10 mouse cellular contexts compared by ENCODE assay signal in the genomic region with DNA sequence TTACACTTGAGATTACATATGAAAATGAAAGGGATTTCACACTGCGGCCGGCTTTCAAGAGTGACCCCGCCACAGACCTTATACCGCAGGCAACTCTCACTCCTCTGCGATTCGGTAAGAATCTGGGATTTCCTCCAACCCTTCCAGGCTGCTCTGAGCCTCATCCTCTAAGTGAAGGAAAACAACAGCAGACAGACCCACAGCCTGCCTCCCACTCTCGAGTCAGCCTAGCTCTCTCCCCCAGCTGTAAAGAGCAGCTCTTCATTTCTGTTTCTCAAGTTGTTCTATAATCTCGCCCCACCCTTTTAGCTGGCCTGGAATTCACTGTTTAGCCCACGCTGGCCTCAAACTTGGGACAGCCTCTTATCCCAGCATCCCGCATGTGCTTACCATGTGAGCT. TPM values are rescaled to one million over a fixed set of nuclear protein-coding genes. Genes with fewer than 3 reads are reported as not detected.
A peak's percentile ranks its signal among the peaks of the same experiment; 100 is the strongest.
DNase-seq lines count a peak whose midpoint lies in the region; ATAC-seq lines count a peak whose summit lies in the region.
"Had no signal": no experiment of that assay in that cellular context is flagged by ENCODE, and none has a peak within 500 bp of the region (broad histone marks: within the 10 kb centered on the region; RNA-seq: fewer than 3 reads in every experiment).

No protein-coding gene starts in this region.

- no peaks in the 10 kb centered on the region for H3K9me3 ChIP-seq in heart, embryonic 14.5 days (ENCODE audit: control insufficient read depth, low read length)
- H3K9me3 ChIP-seq: embryonic facial prominence, embryonic 15.5 days; neural tube, embryonic 13.5 days had no signal

- no peak overlapping the region for H3K4me3 ChIP-seq in heart, embryonic 14.5 days (ENCODE audit: control insufficient read depth in 1 of 2, insufficient read depth in 1 of 2, low read depth in 1 of 2, low read length in 2 of 2)
- H3K4me3 ChIP-seq: embryonic facial prominence, embryonic 15.5 days; neural tube, embryonic 13.5 days had no signal

- peaks cover 38 to 65% of the 10 kb centered on the region in 2 experiments for H3K4me1 ChIP-seq in heart, embryonic 14.5 days (ENCODE audit: control insufficient read depth in 2 of 2, insufficient read depth in 2 of 2, low read length in 2 of 2)

- no peaks in the 10 kb centered on the region for H3K36me3 ChIP-seq in heart, embryonic 14.5 days (ENCODE audit: control insufficient read depth, insufficient read depth, low read length)
- H3K36me3 ChIP-seq: embryonic facial prominence, embryonic 15.5 days; neural tube, embryonic 13.5 days had no signal

- ATAC-seq in frontal cortex, adult (ENCODE audit: low TSS enrichment), result peak; percentile 92
- ATAC-seq in heart, embryonic 14.5 days (ENCODE audit: insufficient number of reproducible peaks, insufficient read depth, low FRiP score, low read depth), result no peak
- no peak for ATAC-seq in erythroblast, adult 5-6 weeks (replicated peaks; ENCODE audit: low FRiP score, poor library complexity, severe bottlenecking)

- peak overlapping the region; percentile 53 to 94 for H3K27ac ChIP-seq in heart, embryonic 14.5 days (replicated peaks in 1 of 2; ENCODE audit: control insufficient read depth in 1 of 2, insufficient read depth in 1 of 2, low read depth in 2 of 2, low read length in 2 of 2)
- H3K27ac ChIP-seq: embryonic facial prominence, embryonic 15.5 days; neural tube, embryonic 13.5 days had no signal

- DNase-seq in frontal cortex, postnatal 10 days (ENCODE audit: low spot score in 2 of 2), result no peak
- peak; percentile 74 for DNase-seq in layer of hippocampus, adult 9-11 months
- DNase-seq in layer of hippocampus, postnatal 14 days (ENCODE audit: low spot score in 2 of 2), result no peak
- peak; percentile 61 for DNase-seq in right cerebral cortex, postnatal 25 days
- DNase-seq in urinary bladder, postnatal 4 days (ENCODE audit: low spot score in 2 of 2), result no peak

- peak overlapping the region; percentile 44; the same call in 1 of the 2 replicates for H3K9ac ChIP-seq in heart, embryonic 14.5 days (ENCODE audit: low read length)
- H3K9ac ChIP-seq: embryonic facial prominence, embryonic 15.5 days; neural tube, embryonic 13.5 days had no signal

- 56% methylated on average over 10 of the region's 10 CpGs for WGBS in heart, embryonic 14.5 days

- peak overlapping the region; percentile 8; the same call in 1 of the 2 replicates for H3K4me2 ChIP-seq in heart, embryonic 14.5 days (ENCODE audit: low read length)
- H3K4me2 ChIP-seq: embryonic facial prominence, embryonic 15.5 days; neural tube, embryonic 13.5 days had no signal

- no peaks in the 10 kb centered on the region for H3K27me3 ChIP-seq in heart, embryonic 14.5 days (ENCODE audit: control insufficient read depth, insufficient read depth, low read length)
- H3K27me3 ChIP-seq: embryonic facial prominence, embryonic 15.5 days; neural tube, embryonic 13.5 days had no signal

RNA-seq across cellular contexts. Expression of a gene that starts 7.4 kb away (rescaled TPM):
- 10 to 100 TPM; 38.0 to 38.2 TPM for total RNA-seq in layer of hippocampus, postnatal 14 days (2021)
- 5.5 and 5.6 TPM in 2 replicates for polyA plus RNA-seq in heart, embryonic 14.5 days (2014; fragmentation: Nextera tagmentation; extraction: Ambion mirVana)
- 6.3 and 7.7 TPM in 2 replicates for total RNA-seq in erythroblast, adult 5-6 weeks (2015; ENCODE audit: low replicate concordance)
- 9.2 and 9.9 TPM in 2 replicates for total RNA-seq in erythroblast, adult 5-6 weeks (2017; ENCODE audit: low replicate concordance)

RNA-seq across cellular contexts. Expression of a gene that starts 8.2 kb away (rescaled TPM):
- 10 to 100 TPM; 72.2 to 75.5 TPM for total RNA-seq in layer of hippocampus, postnatal 14 days (2021)
- polyA plus RNA-seq in heart, embryonic 14.5 days (2014; fragmentation: Nextera tagmentation; extraction: Ambion mirVana), result 61.3 and 64.2 TPM in 2 replicates
- 13.8 and 26.3 TPM in 2 replicates for total RNA-seq in erythroblast, adult 5-6 weeks (2015; ENCODE audit: low replicate concordance)
- 32.4 and 37.1 TPM in 2 replicates for total RNA-seq in erythroblast, adult 5-6 weeks (2017; ENCODE audit: low replicate concordance)

Comparison
In these comparisons a context has a peak if more than half of its experiments do, and no peak if none do; other contexts are left out.
1. DNase-seq: peak in layer of hippocampus, adult 9-11 months (single experiment) and right cerebral cortex, postnatal 25 days (single experiment); none in frontal cortex, postnatal 10 days (0 of 2), layer of hippocampus, postnatal 14 days (0 of 2) and urinary bladder, postnatal 4 days (0 of 2).